8 mouse cellular contexts compared by ENCODE assay signal in the genomic region with DNA sequence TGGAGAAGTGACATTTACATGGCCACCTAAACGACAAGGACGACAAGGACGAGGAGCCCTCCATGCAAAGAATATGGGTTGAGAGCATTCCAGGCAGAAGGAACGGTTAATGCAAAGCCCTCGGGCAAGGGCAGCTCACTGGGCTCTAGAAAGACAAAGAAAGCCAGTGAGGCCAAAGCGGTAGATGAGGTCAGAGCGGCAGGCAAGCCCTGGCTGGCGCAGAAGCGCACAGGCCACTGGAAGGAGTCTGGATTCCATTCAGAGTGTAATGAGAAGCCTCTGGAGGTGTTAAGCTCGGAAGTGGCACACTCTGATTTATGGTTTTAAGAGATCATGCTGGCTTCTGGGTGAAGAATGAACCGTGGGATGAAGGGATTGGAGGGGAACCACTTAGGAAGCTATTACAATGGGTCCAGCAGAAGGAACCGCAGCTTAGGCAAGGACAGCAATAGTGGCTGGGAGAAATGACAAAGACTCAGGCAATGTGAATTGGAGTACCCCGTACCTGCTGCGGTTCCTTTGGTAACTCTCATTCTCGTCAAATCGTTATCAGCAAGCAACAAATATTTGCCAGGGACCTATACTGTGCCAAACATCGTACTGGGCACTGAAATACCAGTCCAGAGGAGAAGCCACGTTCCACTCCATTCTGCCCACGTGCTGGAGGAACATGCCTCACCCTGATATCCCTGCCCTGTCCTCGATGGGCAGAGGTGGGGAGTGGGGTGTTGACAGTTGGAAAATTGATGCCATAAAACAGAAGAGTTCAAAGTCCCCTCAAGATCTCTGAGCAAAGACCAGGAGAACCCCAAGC. TPM values are rescaled to one million over a fixed set of nuclear protein-coding genes. Genes with fewer than 3 reads are reported as not detected.
DNase-seq lines count a peak whose midpoint lies in the region; ATAC-seq and TF ChIP-seq lines count a peak whose summit lies in the region.
"Had no signal": no experiment of that assay in that cellular context is flagged by ENCODE, and none has a peak within 500 bp of the region (broad histone marks: within the 10 kb centered on the region; RNA-seq: fewer than 3 reads in every experiment).

No protein-coding gene starts in this region.

- no peaks in the 10 kb centered on the region for H3K36me3 ChIP-seq in midbrain, embryonic 12.5 days
- H3K36me3 ChIP-seq in midbrain, embryonic 16.5 days (ENCODE audit: control insufficient read depth, insufficient read depth, low read length), result no peaks in the 10 kb centered on the region
- no peaks in the 10 kb centered on the region for H3K36me3 ChIP-seq in heart, embryonic 16.5 days (ENCODE audit: control insufficient read depth, insufficient read depth)
- H3K36me3 ChIP-seq in stomach, embryonic 16.5 days (ENCODE audit: control insufficient read depth, insufficient read depth, low read length), result no peaks in the 10 kb centered on the region

- no peak overlapping the region for H3K4me3 ChIP-seq in midbrain, embryonic 12.5 days
- no peak overlapping the region for H3K4me3 ChIP-seq in midbrain, embryonic 16.5 days (ENCODE audit: low read depth, low read length)
- peak overlapping the region; percentile 13; the same call in 1 of the 2 replicates for H3K4me3 ChIP-seq in heart, embryonic 16.5 days (ENCODE audit: low read length)
- peak overlapping the region; percentile 14 for H3K4me3 ChIP-seq in stomach, embryonic 16.5 days (replicated peaks; ENCODE audit: low read length)
- H3K4me3 ChIP-seq in layer of hippocampus, adult 2 months, result no peak overlapping the region

- no peak overlapping the region for H3K27ac ChIP-seq in midbrain, embryonic 12.5 days (replicated peaks)
- no peak overlapping the region for H3K27ac ChIP-seq in midbrain, embryonic 16.5 days (ENCODE audit: low read length)
- peak overlapping the region; percentile 68 for H3K27ac ChIP-seq in heart, embryonic 16.5 days (ENCODE audit: low read length)
- no peak overlapping the region for H3K27ac ChIP-seq in stomach, embryonic 16.5 days (ENCODE audit: low read length)
- no peak overlapping the region for H3K27ac ChIP-seq in layer of hippocampus, adult 2 months

- ATAC-seq in midbrain, embryonic 12.5 days (ENCODE audit: low FRiP score, low read depth), result no peak
- no peak for ATAC-seq in midbrain, embryonic 16.5 days
- ATAC-seq in heart, embryonic 16.5 days (replicated peaks; ENCODE audit: extremely low read depth, insufficient read depth, low FRiP score), result no peak
- ATAC-seq in stomach, embryonic 16.5 days (ENCODE audit: insufficient read depth, low FRiP score), result peak; percentile 73

- 0 out of 2 replicates have a peak overlapping the region, but pooled peaks have one; percentile 13 for H3K4me2 ChIP-seq in midbrain, embryonic 12.5 days (replicated peaks)
- H3K4me2 ChIP-seq in midbrain, embryonic 16.5 days (ENCODE audit: low read length), result no peak overlapping the region
- H3K4me2 ChIP-seq in heart, embryonic 16.5 days (ENCODE audit: low read depth, low read length), result peak overlapping the region; percentile 54
- H3K4me2 ChIP-seq in stomach, embryonic 16.5 days (ENCODE audit: low read depth, low read length), result peak overlapping the region; percentile 40; the same call in 1 of the 2 replicates

- no peaks in the 10 kb centered on the region for H3K9me3 ChIP-seq in midbrain, embryonic 12.5 days
- no peaks in the 10 kb centered on the region for H3K9me3 ChIP-seq in midbrain, embryonic 16.5 days (replicated peaks; ENCODE audit: control insufficient read depth, low read length, poor library complexity, severe bottlenecking)
- no peaks in the 10 kb centered on the region for H3K9me3 ChIP-seq in heart, embryonic 16.5 days (replicated peaks; ENCODE audit: control insufficient read depth, low read length)
- no peaks in the 10 kb centered on the region for H3K9me3 ChIP-seq in stomach, embryonic 16.5 days (replicated peaks; ENCODE audit: control insufficient read depth, low read length)

- H3K27me3 ChIP-seq in midbrain, embryonic 12.5 days, result peaks cover 30% of the 10 kb centered on the region
- H3K27me3 ChIP-seq in midbrain, embryonic 16.5 days (ENCODE audit: control insufficient read depth, insufficient read depth, low read depth, low read length), result no peaks in the 10 kb centered on the region
- H3K27me3 ChIP-seq in heart, embryonic 16.5 days (ENCODE audit: control insufficient read depth, insufficient read depth, low read length), result no peaks in the 10 kb centered on the region
- no peaks in the 10 kb centered on the region; the same call in 1 of the 2 replicates for H3K27me3 ChIP-seq in stomach, embryonic 16.5 days (ENCODE audit: control insufficient read depth, insufficient read depth, low read length)

- 0 out of 2 replicates have a peak, but pooled peaks cover 6% of the 10 kb centered on the region for H3K4me1 ChIP-seq in midbrain, embryonic 12.5 days
- peaks cover 5% of the 10 kb centered on the region; the same call in 1 of the 2 replicates for H3K4me1 ChIP-seq in midbrain, embryonic 16.5 days (ENCODE audit: control insufficient read depth, insufficient read depth, low read length)
- peaks cover 28% of the 10 kb centered on the region for H3K4me1 ChIP-seq in heart, embryonic 16.5 days (ENCODE audit: control insufficient read depth, insufficient read depth, low read length)
- H3K4me1 ChIP-seq in stomach, embryonic 16.5 days (ENCODE audit: control insufficient read depth, insufficient read depth, low read length), result peaks cover 10% of the 10 kb centered on the region

- no peak overlapping the region for H3K9ac ChIP-seq in midbrain, embryonic 12.5 days (replicated peaks)
- H3K9ac ChIP-seq in midbrain, embryonic 16.5 days (ENCODE audit: low read depth, low read length), result no peak overlapping the region
- peak overlapping the region; percentile 59; the same call in 1 of the 2 replicates for H3K9ac ChIP-seq in heart, embryonic 16.5 days (ENCODE audit: low read length)
- H3K9ac ChIP-seq in stomach, embryonic 16.5 days (ENCODE audit: low read length), result peak overlapping the region; percentile 50; the same call in 1 of the 2 replicates

- WGBS in midbrain, embryonic 12.5 days, result 45% methylated on average over 20 of the region's 20 CpGs
- 50% methylated on average over 20 of the region's 20 CpGs for WGBS in midbrain, embryonic 16.5 days
- 27% methylated on average over 20 of the region's 20 CpGs for WGBS in heart, embryonic 16.5 days
- WGBS in stomach, embryonic 16.5 days, result 37% methylated on average over 20 of the region's 20 CpGs

- TF ChIP-seq CTCF in layer of hippocampus, adult 2 months (conservative IDR thresholded peaks at IDR 0.05), result no peak

- peak; percentile 55 to 77 for DNase-seq in kidney, postnatal 25 days
- DNase-seq in urinary bladder, postnatal 4 days (ENCODE audit: low spot score in 2 of 2), result no peak
- no peak for DNase-seq in layer of hippocampus, adult 2 months (ENCODE audit: low spot score in 2 of 2)

RNA-seq across cellular contexts. Expression of a gene that starts 6.7 kb away (rescaled TPM):
- 15.6 and 17.2 TPM in 2 replicates for polyA plus RNA-seq in midbrain, embryonic 12.5 days (2016; fragmentation: Nextera tagmentation; extraction: Ambion mirVana)
- polyA plus RNA-seq in midbrain, embryonic 16.5 days (2015; fragmentation: Nextera tagmentation; extraction: Ambion mirVana), result 9.9 and 10.2 TPM in 2 replicates
- 39.0 and 47.1 TPM in 2 replicates for polyA plus RNA-seq in heart, embryonic 16.5 days (2015; fragmentation: Nextera tagmentation; extraction: Ambion mirVana)
- 15.2 and 17.8 TPM in 2 replicates for polyA plus RNA-seq in stomach, embryonic 16.5 days (2015; fragmentation: Nextera tagmentation; extraction: Ambion mirVana)
- 10 to 100 TPM; 49.6 to 52.4 TPM for total RNA-seq in layer of hippocampus, adult 2 months (2021)

RNA-seq across cellular contexts. Expression of a gene that starts 14.1 kb away (rescaled TPM):
- polyA plus RNA-seq in midbrain, embryonic 12.5 days (2016; fragmentation: Nextera tagmentation; extraction: Ambion mirVana), result 86.2 and 99.6 TPM in 2 replicates
- 198 and 205 TPM in 2 replicates for polyA plus RNA-seq in midbrain, embryonic 16.5 days (2015; fragmentation: Nextera tagmentation; extraction: Ambion mirVana)
- polyA plus RNA-seq in heart, embryonic 16.5 days (2015; fragmentation: Nextera tagmentation; extraction: Ambion mirVana), result 8.2 and 10.5 TPM in 2 replicates
- 27.3 and 28.2 TPM in 2 replicates for polyA plus RNA-seq in stomach, embryonic 16.5 days (2015; fragmentation: Nextera tagmentation; extraction: Ambion mirVana)
- total RNA-seq in layer of hippocampus, adult 2 months (2021), result 100 to 1,000 TPM; 207 to 212 TPM

RNA-seq across cellular contexts. Expression of a gene that starts 45.8 kb away (rescaled TPM):
- not detected in 2 replicates for polyA plus RNA-seq in midbrain, embryonic 12.5 days (2016; fragmentation: Nextera tagmentation; extraction: Ambion mirVana)
- polyA plus RNA-seq in midbrain, embryonic 16.5 days (2015; fragmentation: Nextera tagmentation; extraction: Ambion mirVana), result not detected in 2 replicates
- 0.64 TPM in 1 of 2 replicates, not detected in the other for polyA plus RNA-seq in heart, embryonic 16.5 days (2015; fragmentation: Nextera tagmentation; extraction: Ambion mirVana)
- 0.44 and 0.45 TPM in 2 replicates for polyA plus RNA-seq in stomach, embryonic 16.5 days (2015; fragmentation: Nextera tagmentation; extraction: Ambion mirVana)
- total RNA-seq in layer of hippocampus, adult 2 months (2021), result not detected
- total RNA-seq: left cerebral cortex, postnatal 10 days had no signal

RNA-seq across cellular contexts. Expression of a gene that starts 45.8 kb away (rescaled TPM):
- 63.3 and 63.9 TPM in 2 replicates for polyA plus RNA-seq in midbrain, embryonic 12.5 days (2016; fragmentation: Nextera tagmentation; extraction: Ambion mirVana)
- 65.3 and 73.1 TPM in 2 replicates for polyA plus RNA-seq in midbrain, embryonic 16.5 days (2015; fragmentation: Nextera tagmentation; extraction: Ambion mirVana)
- polyA plus RNA-seq in heart, embryonic 16.5 days (2015; fragmentation: Nextera tagmentation; extraction: Ambion mirVana), result 36.4 and 41.2 TPM in 2 replicates
- polyA plus RNA-seq in stomach, embryonic 16.5 days (2015; fragmentation: Nextera tagmentation; extraction: Ambion mirVana), result 44.9 and 52.4 TPM in 2 replicates
- 10 to 100 TPM; 43.8 to 48.3 TPM for total RNA-seq in layer of hippocampus, adult 2 months (2021)

RNA-seq across cellular contexts. Expression of a gene that starts 46.1 kb away (rescaled TPM):
- polyA plus RNA-seq in midbrain, embryonic 12.5 days (2016; fragmentation: Nextera tagmentation; extraction: Ambion mirVana), result 24.4 and 29.3 TPM in 2 replicates
- 17.8 and 18.9 TPM in 2 replicates for polyA plus RNA-seq in midbrain, embryonic 16.5 days (2015; fragmentation: Nextera tagmentation; extraction: Ambion mirVana)
- 15.2 and 18.3 TPM in 2 replicates for polyA plus RNA-seq in heart, embryonic 16.5 days (2015; fragmentation: Nextera tagmentation; extraction: Ambion mirVana)
- polyA plus RNA-seq in stomach, embryonic 16.5 days (2015; fragmentation: Nextera tagmentation; extraction: Ambion mirVana), result 17.0 and 18.6 TPM in 2 replicates
- 10 to 100 TPM; 79.7 to 87.4 TPM for total RNA-seq in layer of hippocampus, adult 2 months (2021)

Comparison
In these comparisons a context has a peak if more than half of its experiments do, and no peak if none do; other contexts are left out.
1. H3K4me3 ChIP-seq: peak in heart, embryonic 16.5 days (single experiment) and stomach, embryonic 16.5 days (single experiment); none in midbrain, embryonic 12.5 days (single experiment), midbrain, embryonic 16.5 days (single experiment) and layer of hippocampus, adult 2 months (single experiment).
2. H3K9ac ChIP-seq: peak in heart, embryonic 16.5 days (single experiment) and stomach, embryonic 16.5 days (single experiment); none in midbrain, embryonic 12.5 days (single experiment) and midbrain, embryonic 16.5 days (single experiment).
3. DNase-seq: peak in kidney, postnatal 25 days (2 of 2); none in urinary bladder, postnatal 4 days (0 of 2) and layer of hippocampus, adult 2 months (0 of 2).